Mouse (Mus musculus): ENCODE results near the gene Sgcd. TPM values are rescaled to one million over a fixed set of nuclear protein-coding genes. Genes with fewer than 3 reads are reported as not detected.
"Not testable (repeated sequence)": the region's sequence is repeated elsewhere in the genome, so short reads cannot be mapped to it uniquely, and the experiment has no call there.

Gene Sgcd
- polyA plus RNA-seq, 1 experiment from 2014 or later, result 4.4 TPM

DNA sequence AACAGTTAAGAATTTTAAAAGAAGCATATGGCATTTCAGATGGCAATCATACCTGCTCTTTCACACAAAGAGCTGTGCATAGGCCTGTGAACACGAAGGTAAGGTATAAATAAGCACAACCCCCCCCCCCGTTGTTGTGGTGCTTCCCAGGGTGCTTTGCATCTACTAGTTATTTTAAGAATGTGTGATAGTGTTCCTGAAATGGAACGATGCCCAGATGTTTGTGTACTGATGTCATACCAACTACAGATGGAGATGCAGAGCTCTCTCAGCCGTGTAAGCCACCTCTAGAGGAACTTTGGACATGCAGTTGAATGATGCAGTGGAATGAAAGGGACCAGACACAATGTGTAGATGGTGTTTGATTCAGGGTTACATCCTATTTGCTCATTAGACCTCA, 155.5 kb downstream of the Sgcd start:
- no peak overlapping the region for H3K9ac ChIP-seq (ENCODE audit: low read length)
- ATAC-seq (ENCODE audit: insufficient read depth, low FRiP score), result no peak
- no peaks in the 10 kb centered on the region for H3K27me3 ChIP-seq (ENCODE audit: control insufficient read depth, insufficient read depth, low read length)
- H3K9me3 ChIP-seq (replicated peaks; ENCODE audit: control insufficient read depth, low read length), result no peaks in the 10 kb centered on the region
- 46% methylated on average over 4 of the region's 4 CpGs for WGBS
- no peak overlapping the region for H3K4me3 ChIP-seq (replicated peaks; ENCODE audit: low read length)
- no peak overlapping the region for H3K27ac ChIP-seq (ENCODE audit: low read length)
- H3K4me2 ChIP-seq (ENCODE audit: low read depth, low read length), result no peak overlapping the region
- H3K36me3 ChIP-seq (ENCODE audit: control insufficient read depth, insufficient read depth, low read length), result no peaks in the 10 kb centered on the region
- H3K4me1 ChIP-seq (ENCODE audit: control insufficient read depth, insufficient read depth, low read length), result no peaks in the 10 kb centered on the region

DNA sequence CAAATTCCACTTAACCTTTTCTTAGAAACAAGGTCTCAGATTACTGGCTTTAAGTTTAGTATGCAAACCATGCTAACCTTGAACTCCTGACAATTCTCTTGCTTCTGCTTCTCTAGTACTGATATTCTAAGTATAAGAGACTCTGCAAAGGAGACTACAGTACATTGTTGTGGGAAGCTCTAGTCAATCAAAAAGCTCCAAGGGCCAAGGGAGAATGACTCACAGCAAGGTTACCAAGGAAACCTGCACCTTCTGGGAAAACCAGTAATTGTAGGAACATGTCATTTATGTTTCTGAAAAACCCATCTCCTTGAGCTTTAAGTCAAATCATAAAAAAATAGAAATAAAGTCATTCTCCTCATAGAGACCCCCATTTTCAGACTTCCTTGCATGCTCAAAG, 178.5 kb downstream of the Sgcd start:
- H3K4me2 ChIP-seq (ENCODE audit: low read depth, low read length), result no peak overlapping the region
- H3K9ac ChIP-seq (ENCODE audit: low read length), result no peak overlapping the region
- H3K4me1 ChIP-seq (ENCODE audit: control insufficient read depth, insufficient read depth, low read length), result no peaks in the 10 kb centered on the region
- H3K27me3 ChIP-seq (ENCODE audit: control insufficient read depth, insufficient read depth, low read length), result no peaks in the 10 kb centered on the region
- ATAC-seq (ENCODE audit: insufficient read depth, low FRiP score), result no peak
- no peaks in the 10 kb centered on the region for H3K36me3 ChIP-seq (ENCODE audit: control insufficient read depth, insufficient read depth, low read length)
- H3K4me3 ChIP-seq (replicated peaks; ENCODE audit: low read length), result no peak overlapping the region
- H3K9me3 ChIP-seq (replicated peaks; ENCODE audit: control insufficient read depth, low read length), result no peaks in the 10 kb centered on the region
- H3K27ac ChIP-seq (ENCODE audit: low read length), result no peak overlapping the region

DNA sequence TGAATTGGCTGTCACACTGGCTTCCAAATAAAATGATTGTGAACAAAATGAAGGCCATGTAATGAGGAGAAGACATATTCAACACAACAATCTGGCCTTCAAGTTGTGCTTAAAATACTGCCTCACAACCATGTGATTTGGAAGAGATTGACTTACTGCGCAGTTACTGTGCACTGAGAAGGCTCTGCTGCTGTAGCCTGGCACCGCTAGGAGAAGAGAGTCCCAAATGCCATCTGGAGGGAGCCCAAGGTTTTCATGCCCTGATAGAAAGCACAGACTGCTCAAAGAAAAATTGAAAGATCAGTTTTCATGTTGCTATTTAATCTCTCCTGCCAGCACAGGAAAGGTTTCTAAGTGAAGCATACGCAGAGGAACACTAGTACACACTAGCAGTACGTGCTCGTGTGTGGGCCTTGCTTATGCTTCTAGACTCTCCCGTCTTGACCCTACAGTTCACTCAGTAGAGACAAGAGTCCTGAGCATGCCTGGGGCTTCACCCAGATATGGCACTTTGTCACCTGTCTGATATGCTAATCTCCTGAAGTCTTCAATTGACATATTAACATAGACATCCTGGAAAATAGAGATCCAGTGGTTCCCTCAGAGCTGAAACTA, 184.6 kb downstream of the Sgcd start:
- H3K36me3 ChIP-seq (ENCODE audit: control insufficient read depth, insufficient read depth, low read length), result no peaks in the 10 kb centered on the region
- 82% methylated on average over 6 of the region's 6 CpGs for WGBS
- no peaks in the 10 kb centered on the region for H3K4me1 ChIP-seq (ENCODE audit: control insufficient read depth, insufficient read depth, low read length)

DNA sequence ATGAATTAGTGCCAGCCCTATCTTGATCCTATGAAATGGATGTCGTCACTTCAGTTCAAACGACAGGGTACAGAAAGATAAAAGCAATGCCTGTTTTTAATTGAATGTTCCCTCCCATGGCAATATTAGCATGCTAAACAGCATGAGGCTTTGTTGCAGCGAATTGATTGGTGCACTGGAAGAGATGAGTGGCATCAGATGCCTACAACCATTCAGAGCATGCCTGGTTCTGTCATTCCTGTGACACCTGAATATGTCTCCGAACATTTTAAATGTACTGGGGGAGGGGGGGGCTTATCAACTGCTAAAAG, 210.9 kb downstream of the Sgcd start:
- ATAC-seq (ENCODE audit: insufficient read depth, low FRiP score), result no peak
- no peak overlapping the region for H3K9ac ChIP-seq (ENCODE audit: low read length)
- no peaks in the 10 kb centered on the region for H3K9me3 ChIP-seq (replicated peaks; ENCODE audit: control insufficient read depth, low read length)
- no peak overlapping the region for H3K4me2 ChIP-seq (ENCODE audit: low read depth, low read length)
- H3K27me3 ChIP-seq (ENCODE audit: control insufficient read depth, insufficient read depth, low read length), result no peaks in the 10 kb centered on the region
- H3K4me3 ChIP-seq (replicated peaks; ENCODE audit: low read length), result no peak overlapping the region
- no peaks in the 10 kb centered on the region for H3K36me3 ChIP-seq (ENCODE audit: control insufficient read depth, insufficient read depth, low read length)
- H3K4me1 ChIP-seq (ENCODE audit: control insufficient read depth, insufficient read depth, low read length), result no peaks in the 10 kb centered on the region
- no peak overlapping the region for H3K27ac ChIP-seq (ENCODE audit: low read length)
- WGBS, result 67% methylated on average over 4 of the region's 4 CpGs

More for the DNA sequence above, 184.6 kb downstream of the Sgcd start:
- no peaks in the 10 kb centered on the region for H3K27me3 ChIP-seq (ENCODE audit: control insufficient read depth, insufficient read depth, low read length)
- ATAC-seq (ENCODE audit: insufficient read depth, low FRiP score), result no peak
- H3K4me2 ChIP-seq (ENCODE audit: low read depth, low read length), result no peak overlapping the region
- H3K4me3 ChIP-seq (replicated peaks; ENCODE audit: low read length), result no peak overlapping the region
- no peak overlapping the region for H3K9ac ChIP-seq (ENCODE audit: low read length)
- H3K27ac ChIP-seq (ENCODE audit: low read length), result no peak overlapping the region
- H3K9me3 ChIP-seq (replicated peaks; ENCODE audit: control insufficient read depth, low read length), result no peaks in the 10 kb centered on the region

DNA sequence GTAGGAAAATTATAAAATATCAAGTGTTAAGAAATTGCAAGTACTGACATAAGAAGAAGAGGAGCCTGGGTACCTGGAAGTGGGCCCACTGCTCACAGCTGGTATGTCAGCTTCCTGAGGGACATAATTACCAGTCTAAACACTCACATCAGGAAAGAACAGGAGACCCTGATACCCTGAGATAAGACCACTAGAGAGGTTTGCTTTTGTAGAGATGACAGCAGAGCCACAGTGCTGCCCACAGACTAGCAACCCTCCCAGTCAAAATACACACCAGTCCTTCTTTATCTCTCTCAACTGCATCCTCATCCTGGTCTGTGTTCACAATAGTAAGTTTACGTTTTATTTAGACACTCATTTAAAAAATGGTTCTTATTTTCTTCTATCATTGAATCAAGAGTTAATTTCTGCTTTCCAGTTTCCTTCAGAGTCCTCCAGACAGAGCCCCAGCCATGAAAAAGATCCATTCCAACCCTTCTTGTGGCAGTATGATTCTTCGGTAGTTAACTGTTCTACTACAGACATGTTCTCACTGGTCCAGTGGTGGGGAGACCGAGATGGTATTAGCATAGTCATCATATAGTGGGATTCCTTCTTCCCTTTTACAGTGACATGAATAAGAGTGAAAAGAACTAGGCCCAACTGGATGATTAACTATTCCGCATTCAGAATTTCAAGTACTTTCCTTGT, 211.4 kb downstream of the Sgcd start:
- H3K4me3 ChIP-seq (replicated peaks; ENCODE audit: low read length), result no peak overlapping the region
- 77% methylated on average over 4 of the region's 4 CpGs for WGBS
- no peak for ATAC-seq (ENCODE audit: insufficient read depth, low FRiP score)

DNA sequence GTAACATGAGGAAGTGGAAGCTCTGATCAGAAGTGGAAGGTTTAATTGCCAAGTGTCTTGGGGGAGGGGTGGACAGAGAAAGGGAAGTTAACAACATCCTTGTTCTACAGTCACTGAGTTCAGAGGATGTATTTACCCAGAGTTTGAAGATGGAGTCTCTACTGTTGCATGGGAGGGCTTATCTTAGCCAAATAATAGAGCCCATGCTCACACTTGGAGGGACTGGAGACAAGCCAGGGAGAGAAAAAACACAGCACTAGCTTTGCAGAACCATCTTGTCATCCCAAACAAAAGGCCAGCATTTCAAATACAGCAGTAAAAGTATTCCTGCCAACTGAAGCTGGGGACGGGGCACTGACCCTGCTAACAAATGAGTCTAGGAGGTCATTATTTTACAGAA, 212.8 kb downstream of the Sgcd start:
- Histone ChIP-seq H3K4me3 (replicated peaks; ENCODE audit: low read length) (no peak overlapping the region), H3K27ac (ENCODE audit: low read length) (no peak overlapping the region), H3K4me2 (ENCODE audit: low read depth, low read length) (no peak overlapping the region), H3K9ac (ENCODE audit: low read length) (no peak overlapping the region), H3K36me3 (ENCODE audit: control insufficient read depth, insufficient read depth, low read length) (no peaks in the 10 kb centered on the region), H3K9me3 (replicated peaks; ENCODE audit: control insufficient read depth, low read length) (no peaks in the 10 kb centered on the region), H3K27me3 (ENCODE audit: control insufficient read depth, insufficient read depth, low read length) (no peaks in the 10 kb centered on the region), H3K4me1 (ENCODE audit: control insufficient read depth, insufficient read depth, low read length) (no peaks in the 10 kb centered on the region)
- WGBS, result 43% methylated on average over 1 of the region's 1 CpGs
- ATAC-seq (ENCODE audit: insufficient read depth, low FRiP score), result no peak

More for the DNA sequence above, 211.4 kb downstream of the Sgcd start:
- Histone ChIP-seq H3K4me1 (ENCODE audit: control insufficient read depth, insufficient read depth, low read length) (no peaks in the 10 kb centered on the region), H3K9me3 (replicated peaks; ENCODE audit: control insufficient read depth, low read length) (no peaks in the 10 kb centered on the region), H3K36me3 (ENCODE audit: control insufficient read depth, insufficient read depth, low read length) (no peaks in the 10 kb centered on the region), H3K4me2 (ENCODE audit: low read depth, low read length) (no peak overlapping the region), H3K9ac (ENCODE audit: low read length) (no peak overlapping the region), H3K27ac (ENCODE audit: low read length) (no peak overlapping the region), H3K27me3 (ENCODE audit: control insufficient read depth, insufficient read depth, low read length) (no peaks in the 10 kb centered on the region)

DNA sequence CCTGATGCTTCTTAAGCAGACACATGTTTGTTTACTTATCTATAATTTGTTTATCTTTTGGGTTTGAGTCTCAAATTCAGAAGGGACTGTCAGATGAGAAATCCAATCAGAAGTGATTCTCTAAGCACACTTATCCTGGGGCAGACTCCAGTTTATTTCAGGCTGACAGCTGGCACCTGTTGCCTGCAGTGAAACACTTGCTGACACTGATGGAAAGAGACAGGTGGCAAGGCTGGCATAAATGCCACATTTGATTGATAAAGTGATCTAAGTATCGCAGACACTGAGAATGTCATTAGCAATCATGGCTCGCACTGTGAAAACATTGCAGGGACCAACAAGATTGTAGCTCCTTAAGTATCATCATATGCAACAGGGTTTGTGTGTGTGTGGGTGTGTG, 222.9 kb downstream of the Sgcd start:
- no peaks in the 10 kb centered on the region for H3K36me3 ChIP-seq (ENCODE audit: control insufficient read depth, insufficient read depth, low read length)
- H3K4me1 ChIP-seq (ENCODE audit: control insufficient read depth, insufficient read depth, low read length), result no peaks in the 10 kb centered on the region
- 74% methylated on average over 2 of the region's 2 CpGs for WGBS
- no peaks in the 10 kb centered on the region for H3K27me3 ChIP-seq (ENCODE audit: control insufficient read depth, insufficient read depth, low read length)
- no peaks in the 10 kb centered on the region for H3K9me3 ChIP-seq (replicated peaks; ENCODE audit: control insufficient read depth, low read length)
- no peak overlapping the region for H3K27ac ChIP-seq (ENCODE audit: low read length)
- no peak overlapping the region for H3K4me3 ChIP-seq (replicated peaks; ENCODE audit: low read length)
- H3K4me2 ChIP-seq (ENCODE audit: low read depth, low read length), result no peak overlapping the region
- ATAC-seq (ENCODE audit: insufficient read depth, low FRiP score), result no peak
- H3K9ac ChIP-seq (ENCODE audit: low read length), result no peak overlapping the region

DNA sequence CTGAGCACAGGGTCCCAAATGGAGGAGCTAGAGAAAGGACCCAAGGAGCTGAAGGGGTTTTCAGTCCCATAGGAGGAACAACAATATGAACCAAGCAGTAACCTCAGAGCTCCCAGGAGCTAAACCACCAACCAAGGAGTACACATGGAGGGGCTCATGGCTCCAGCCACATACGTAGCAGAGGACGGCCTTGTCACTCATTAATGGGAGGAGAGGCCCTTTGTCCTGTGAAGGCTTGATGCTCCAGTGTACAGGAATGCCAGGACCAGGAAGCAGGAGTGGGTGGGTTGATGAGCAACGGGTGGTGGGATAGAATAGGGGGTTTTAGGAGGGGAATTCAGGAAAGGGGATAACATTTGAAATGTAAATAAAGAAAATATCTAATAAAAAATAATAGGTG, 225.2 kb downstream of the Sgcd start:
- WGBS, result 73% methylated on average over 3 of the region's 3 CpGs
- not testable (repeated sequence) for H3K9me3 ChIP-seq (replicated peaks; ENCODE audit: control insufficient read depth, low read length); H3K4me1 ChIP-seq (ENCODE audit: control insufficient read depth, insufficient read depth, low read length); H3K36me3 ChIP-seq (ENCODE audit: control insufficient read depth, insufficient read depth, low read length); H3K9ac ChIP-seq (ENCODE audit: low read length); H3K4me2 ChIP-seq (ENCODE audit: low read depth, low read length); ATAC-seq (ENCODE audit: insufficient read depth, low FRiP score); H3K27ac ChIP-seq (ENCODE audit: low read length); H3K27me3 ChIP-seq (ENCODE audit: control insufficient read depth, insufficient read depth, low read length); H3K4me3 ChIP-seq (replicated peaks; ENCODE audit: low read length)

DNA sequence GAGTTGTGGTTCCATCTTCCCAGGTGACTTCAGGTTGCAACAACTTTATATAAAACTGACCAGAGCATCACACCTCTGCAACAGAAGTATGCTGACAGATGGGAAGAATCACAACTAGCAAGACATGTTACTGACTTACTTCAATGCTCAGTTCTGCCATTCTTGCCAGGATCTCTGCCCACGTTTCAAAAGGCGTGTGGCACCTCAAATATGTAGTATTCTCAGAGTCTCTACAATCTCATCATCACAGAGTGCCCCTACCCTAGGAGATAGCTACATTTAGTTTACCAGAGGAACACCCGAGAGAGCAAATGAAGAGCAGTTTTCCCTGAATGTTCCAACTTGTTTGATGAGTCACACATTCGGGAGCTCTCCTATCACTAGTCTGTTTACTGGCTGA, 229.8 kb downstream of the Sgcd start:
- Histone ChIP-seq H3K4me2 (ENCODE audit: low read depth, low read length) (no peak overlapping the region), H3K4me3 (replicated peaks; ENCODE audit: low read length) (no peak overlapping the region), H3K27ac (ENCODE audit: low read length) (no peak overlapping the region), H3K27me3 (ENCODE audit: control insufficient read depth, insufficient read depth, low read length) (no peaks in the 10 kb centered on the region), H3K4me1 (ENCODE audit: control insufficient read depth, insufficient read depth, low read length) (no peaks in the 10 kb centered on the region), H3K9me3 (replicated peaks; ENCODE audit: control insufficient read depth, low read length) (no peaks in the 10 kb centered on the region), H3K36me3 (ENCODE audit: control insufficient read depth, insufficient read depth, low read length) (no peaks in the 10 kb centered on the region), H3K9ac (ENCODE audit: low read length) (no peak overlapping the region)
- 79% methylated on average over 4 of the region's 4 CpGs for whole genome bisulfite sequencing
- no peak for ATAC-seq (ENCODE audit: insufficient read depth, low FRiP score)

Measured in stomach, embryonic 16.5 days (tissue).